Mouse (Mus musculus) hindbrain, postnatal 0 days (tissue): ENCODE data around the gene Fus. TPM values are rescaled to one million over a fixed set of nuclear protein-coding genes. Genes with fewer than 3 reads are reported as not detected.

Source experiments
- ATAC-seq: fragments of 200-750 bp; cut with Nextera tagmentation; 2 replicates; pipeline ENCODE4 v1.8.0; 2017; ENCODE audit warnings: mild to moderate bottlenecking, moderate TSS enrichment, moderate library complexity
- DNase-seq: peaks from one replicate; pipeline ENCODE4 v3.0.0-alpha.2; 2015; ENCODE audit warnings: low spot score
- H3K27ac ChIP-seq: fragments of 300-500 bp; sonication (generic); 2 replicates; pipeline ENCODE4 v1.5.1; 2014; ENCODE audit warnings: mild to moderate bottlenecking
- H3K27me3 ChIP-seq: fragments of 300-500 bp; sonication (generic); 2 replicates; pipeline ENCODE4 v1.6.1; 2014; ENCODE audit warnings: low read length, mixed read lengths; ENCODE audit not compliant: insufficient read depth
- H3K36me3 ChIP-seq: fragments of 300-500 bp; sonication (generic); 2 replicates; pipeline ENCODE4 v1.6.1; 2014; ENCODE audit warnings: low read length, mixed read lengths; ENCODE audit not compliant: insufficient read depth
- H3K4me1 ChIP-seq: fragments of 300-500 bp; sonication (generic); 2 replicates; pipeline ENCODE4 v1.6.1; 2014; ENCODE audit warnings: antibody characterized with exemption, low read length, mixed read lengths; ENCODE audit not compliant: insufficient read depth
- H3K4me2 ChIP-seq: fragments of 300-500 bp; sonication (generic); 2 replicates; pipeline ENCODE4 v1.6.1; 2014; ENCODE audit warnings: low read depth, mild to moderate bottlenecking, low read length, moderate library complexity, mixed read lengths
- H3K4me3 ChIP-seq: fragments of 300-500 bp; sonication (generic); 2 replicates; pipeline ENCODE4 v1.5.1; 2014; ENCODE audit warnings: low read length
- H3K9ac ChIP-seq: fragments of 300-500 bp; sonication (generic); replicated peaks from 2 replicates; pipeline ENCODE4 v1.6.1; 2014; ENCODE audit warnings: mild to moderate bottlenecking, low read length, moderate library complexity, mixed read lengths
- H3K9me3 ChIP-seq: fragments of 300-500 bp; sonication (generic); 2 replicates; pipeline ENCODE4 v1.6.1; 2016; ENCODE audit warnings: low read length, mixed read lengths
- CTCF ChIP-seq: IDR thresholded peaks from 2 replicates; pipeline ENCODE4 v1.5.1; 2016; ENCODE audit warnings: antibody characterized with exemption, control low read depth, low read depth
- WGBS: fragments of 180-500 bp; shearing (Covaris S2); extraction: QIAGEN DNeasy Blood & Tissue Kit; methylation state at CpG from one replicate; pipeline ENCODE4 v1.1.7; 2014; 5-methylcytosine and 5-hydroxymethylcytosine counted together
- polyA plus RNA-seq: library from polyadenylated mRNA; unstranded; fragments of >200 nt; fragmentation: Nextera tagmentation; extraction: Ambion mirVana; gene quantifications from 2 replicates; pipeline ENCODE4 v1.2.1, GENCODE M21; 2015
- total RNA-seq: library from RNA; depleted of rRNA; stranded (reverse); fragments of >200 nt; gene quantifications from 2 replicates; pipeline ENCODE4 v1.2.3, GENCODE M21; 2014

Gene Fus
- total and polyA plus RNA-seq, 2 experiments from 2014 or later = 45.0 to 299 TPM

- TF ChIP-seq CTCF = no peak
- Histone ChIP-seq H3K27ac (no peak overlapping the region), H3K9me3 (no peaks in the 10 kb centered on the region), H3K36me3 (peaks cover 6% of the 10 kb centered on the region; the same call in 1 of the 2 replicates), H3K4me3 (peak overlapping the region; percentile 23; the same call in 1 of the 2 replicates), H3K4me1 (no peaks in the 10 kb centered on the region; the same call in 1 of the 2 replicates), H3K4me2 (peak overlapping the region; percentile 47), H3K9ac (no peak overlapping the region), H3K27me3 (no peaks in the 10 kb centered on the region)
- DNase-seq = no peak
- 49% methylated on average over 5 of the region's 5 CpGs for WGBS
- peak; percentile 22; the same call in 1 of the 2 replicates for ATAC-seq
Measured at GRCm38 (mm10) chr7:127992488-127993340, 25.5 kb downstream of the Fus start.

- Histone ChIP-seq H3K36me3 (no peaks in the 10 kb centered on the region), H3K4me2 (peak within 1 kb of the TSS; percentile 47), H3K4me1 (no peaks in the 10 kb centered on the region; the same call in 1 of the 2 replicates), H3K27me3 (no peaks in the 10 kb centered on the region), H3K4me3 (peak within 1 kb of the TSS; percentile 23), H3K27ac (no peak within 1 kb of the TSS), H3K9ac (no peak within 1 kb of the TSS), H3K9me3 (no peaks in the 10 kb centered on the region)
- DNase-seq (peak; percentile 11), ATAC-seq (0 out of 2 replicates have a peak, but pooled peaks have one; percentile 36)
- TF ChIP-seq CTCF = no peak
- WGBS = 19% methylated on average over 18 of the region's 18 CpGs
Measured at GRCm38 (mm10) chr7:127993341-127993977, 26.2 kb downstream of the Fus start, which contains the start of gene Pycard. Gene Pycard (minus strand): TSS chr7:127993867.

GRCm38 (mm10) chr7:127999436-127999835 lies 32.2 kb downstream of the Fus start:
- H3K27me3 ChIP-seq = no peaks in the 10 kb centered on the region
- H3K27ac ChIP-seq = no peak overlapping the region
- no peak overlapping the region for H3K9ac ChIP-seq
- H3K4me1 ChIP-seq = no peaks in the 10 kb centered on the region
- no peak overlapping the region for H3K4me3 ChIP-seq
- WGBS = 87% methylated on average over 1 of the region's 1 CpGs
- DNase-seq (no peak), ATAC-seq (no peak)
- H3K36me3 ChIP-seq = no peaks in the 10 kb centered on the region
- no peaks in the 10 kb centered on the region for H3K9me3 ChIP-seq
- no peak for TF ChIP-seq CTCF
- H3K4me2 ChIP-seq = no peak overlapping the region

DNA sequence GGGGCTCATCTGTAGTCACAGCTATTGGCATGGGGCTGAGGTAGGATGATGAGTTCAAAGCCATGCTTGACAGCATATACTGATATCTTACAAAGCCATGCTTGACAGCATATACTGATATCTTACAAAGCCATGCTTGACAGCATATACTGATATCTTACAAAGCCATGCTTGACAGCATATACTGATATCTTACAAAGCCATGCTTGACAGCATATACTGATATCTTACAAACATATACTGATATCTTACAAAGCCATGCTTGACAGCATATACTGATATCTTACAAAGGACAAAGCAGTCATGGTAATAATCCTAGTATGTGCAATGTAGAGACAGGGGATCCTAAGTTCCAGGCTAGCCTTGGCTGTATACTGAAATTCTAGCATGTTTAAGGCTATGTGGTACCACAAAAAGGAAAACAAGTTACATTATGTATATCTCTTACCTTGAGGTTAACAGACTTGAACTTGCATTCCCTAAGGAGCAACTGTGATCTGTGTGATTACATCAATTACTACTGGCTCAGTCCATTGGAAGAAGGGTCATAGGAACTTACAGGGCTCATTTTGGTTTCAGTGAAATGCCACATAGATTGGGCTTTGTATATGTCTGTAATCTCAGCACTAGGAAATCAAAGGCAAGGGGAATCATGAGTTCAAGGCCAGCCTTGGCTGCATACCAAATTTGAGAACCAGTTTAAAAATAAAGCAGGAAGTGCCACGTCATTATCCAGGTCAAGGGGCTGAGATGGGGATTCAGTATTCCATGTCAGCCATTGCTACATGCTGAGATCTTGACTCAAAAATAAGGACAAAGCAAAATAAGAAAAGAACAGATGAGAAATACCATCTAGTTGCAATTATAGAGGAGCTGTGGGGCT lies 33.1 kb downstream of the Fus start:
- 80% methylated on average over 1 of the region's 1 CpGs for WGBS
- ATAC-seq (no peak), DNase-seq (no peak)
- Histone ChIP-seq H3K36me3 (no peaks in the 10 kb centered on the region), H3K9ac (no peak overlapping the region), H3K4me2 (no peak overlapping the region), H3K4me3 (no peak overlapping the region), H3K9me3 (no peaks in the 10 kb centered on the region), H3K4me1 (no peaks in the 10 kb centered on the region), H3K27me3 (no peaks in the 10 kb centered on the region), H3K27ac (no peak overlapping the region)
- no peak for TF ChIP-seq CTCF

DNA sequence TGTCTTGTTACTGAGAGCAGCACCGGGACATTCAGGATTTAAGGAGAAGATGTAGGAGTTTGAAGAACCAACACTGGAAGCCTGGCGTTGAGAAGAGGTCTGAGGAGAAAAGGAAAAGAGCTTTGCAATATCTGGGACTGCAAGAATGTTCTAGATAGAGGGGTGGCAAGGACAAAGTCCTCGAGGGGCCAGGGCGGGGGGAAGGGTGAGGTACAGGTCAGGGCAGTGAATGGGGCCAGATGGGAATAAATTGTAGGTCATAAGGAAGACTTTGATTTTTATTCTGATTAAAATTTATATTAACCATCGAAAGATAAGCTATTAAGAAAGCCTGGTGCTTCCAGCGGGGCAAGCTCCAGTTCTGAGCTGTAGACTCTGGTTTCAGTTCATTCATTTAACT lies 35.8 kb downstream of the Fus start:
- Histone ChIP-seq H3K27ac (no peak overlapping the region), H3K4me3 (no peak overlapping the region), H3K4me1 (no peaks in the 10 kb centered on the region), H3K9me3 (no peaks in the 10 kb centered on the region), H3K4me2 (no peak overlapping the region), H3K27me3 (no peaks in the 10 kb centered on the region), H3K36me3 (no peaks in the 10 kb centered on the region), H3K9ac (no peak overlapping the region)
- no peak for TF ChIP-seq CTCF
- no peak for DNase-seq
- ATAC-seq = no peak
- 92% methylated on average over 6 of the region's 6 CpGs for WGBS

- Histone ChIP-seq H3K27me3 (no peaks in the 10 kb centered on the region), H3K4me3 (no peak within 1 kb of the TSS), H3K9me3 (no peaks in the 10 kb centered on the region), H3K9ac (no peak within 1 kb of the TSS), H3K36me3 (no peaks in the 10 kb centered on the region), H3K27ac (no peak within 1 kb of the TSS), H3K4me1 (no peaks in the 10 kb centered on the region), H3K4me2 (0 out of 2 replicates have a peak within 1 kb of the TSS, but pooled peaks have one; percentile 16)
- TF ChIP-seq CTCF = no peak
- ATAC-seq (no peak), DNase-seq (no peak)
- 86% methylated on average over 2 of the region's 2 CpGs for WGBS
Measured at GRCm38 (mm10) chr7:128003688-128004087, 36.4 kb downstream of the Fus start, which contains the start of gene Trim72. Gene Trim72 (plus strand): TSS chr7:128003949.
